Mouse (Mus musculus) cerebellum, postnatal 14 days (tissue): Measurements from ENCODE around the gene Srrm2.

ENCODE experiments used
- DNase-seq, 2 experiments: peaks; one replicate each; pipeline ENCODE4 v3.0.0; 2021; ENCODE audit warnings: mixed read lengths in 2 of 2

Srrm2 gene

DNA sequence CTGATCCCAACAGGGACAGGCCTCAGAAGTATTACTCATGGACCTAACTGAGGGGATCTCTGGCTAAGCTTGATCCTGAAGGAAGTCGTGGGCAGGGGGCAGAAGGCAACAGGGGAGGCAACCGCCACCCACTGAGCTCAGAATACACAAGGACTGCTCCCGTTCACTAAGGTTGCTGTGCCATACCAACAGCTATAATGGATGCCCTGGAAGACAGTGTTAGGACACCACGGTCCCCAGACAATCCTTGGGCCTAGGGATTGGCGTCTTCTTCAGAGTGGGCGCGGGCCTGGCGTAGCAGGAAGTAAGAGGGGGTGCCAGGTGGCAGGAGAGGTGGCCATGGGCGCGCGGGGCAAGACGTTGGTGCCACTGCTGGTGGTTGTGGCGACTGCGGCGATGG lies 77.4 kb downstream of the Srrm2 start, which contains the start of gene Prss21:
Gene Prss21 (plus strand): TSS at position 301 of the 400 bp plus-strand sequence.
- DNase-seq = no peak

DNA sequence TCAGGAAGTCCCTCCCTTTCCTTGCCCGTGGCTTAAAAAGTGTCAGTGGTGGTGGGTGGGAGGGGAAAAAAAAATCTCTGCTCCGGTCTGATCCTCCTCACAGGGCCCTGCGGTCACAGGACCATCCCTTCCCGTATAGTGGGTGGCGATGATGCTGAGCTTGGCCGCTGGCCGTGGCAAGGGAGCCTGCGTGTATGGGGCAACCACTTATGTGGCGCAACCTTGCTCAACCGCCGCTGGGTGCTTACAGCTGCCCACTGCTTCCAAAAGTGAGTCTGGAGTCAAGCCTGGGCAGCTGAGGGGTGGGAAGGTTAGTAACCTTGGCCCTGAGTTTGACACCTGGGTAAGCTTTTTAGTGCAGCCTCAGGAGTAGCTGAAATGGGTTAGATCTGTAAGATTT lies 78.2 kb downstream of the Srrm2 start:
- DNase-seq = no peak
